Mouse (Mus musculus) ES-Bruce4 (cell line): ENCODE data around the gene Zfp846. TPM values are rescaled to one million over a fixed set of nuclear protein-coding genes. Genes with fewer than 3 reads are reported as not detected.
"Not testable (repeated sequence)": the region's sequence is repeated elsewhere in the genome, so short reads cannot be mapped to it uniquely, and the experiment has no call there.

Source experiments
- H3K27ac ChIP-seq: 2 replicates; pipeline ENCODE4 v1.5.1; 2012; ENCODE audit warnings: low read length, inconsistent platforms; ENCODE audit not compliant: insufficient read depth
- H3K27me3 ChIP-seq: 2 replicates; pipeline ENCODE4 v1.6.1; 2012; ENCODE audit warnings: mild to moderate bottlenecking, low read length, inconsistent platforms; ENCODE audit not compliant: control insufficient read depth, poor library complexity, insufficient read depth, severe bottlenecking
- H3K36me3 ChIP-seq: 2 replicates; pipeline ENCODE4 v1.6.1; 2012; ENCODE audit warnings: inconsistent platforms, mild to moderate bottlenecking, low read length, moderate library complexity; ENCODE audit not compliant: control insufficient read depth, poor library complexity, insufficient read depth, severe bottlenecking
- H3K4me1 ChIP-seq: one replicate; pipeline ENCODE4 v1.8.1; 2011; ENCODE audit warnings: low read length; ENCODE audit not compliant: control insufficient read depth, insufficient read depth
- H3K4me3 ChIP-seq: 2 replicates; pipeline ENCODE4 v1.5.1; 2011; ENCODE audit warnings: low read depth, mild to moderate bottlenecking, low read length
- H3K9ac ChIP-seq: 2 replicates; pipeline ENCODE4 v1.6.1; 2012; ENCODE audit warnings: low read depth, mild to moderate bottlenecking, inconsistent platforms; ENCODE audit not compliant: poor library complexity, severe bottlenecking
- H3K9me3 ChIP-seq: replicated peaks from 2 replicates; pipeline ENCODE4 v1.6.1; 2012; ENCODE audit warnings: mild to moderate bottlenecking, low read length, inconsistent platforms; ENCODE audit not compliant: control insufficient read depth, poor library complexity, insufficient read depth, severe bottlenecking
- CTCF ChIP-seq: IDR thresholded peaks from one replicate; pipeline ENCODE4 v1.8.1; 2011; ENCODE audit warnings: low read depth, low read length
- EP300 ChIP-seq: IDR thresholded peaks from 2 replicates; pipeline ENCODE4 v1.6.1; 2011; ENCODE audit warnings: low read depth, low read length; ENCODE audit not compliant: insufficient read depth
- POLR2A ChIP-seq: IDR thresholded peaks from one replicate; pipeline ENCODE4 v1.8.1; 2011; ENCODE audit warnings: low read length; ENCODE audit not compliant: insufficient read depth
- polyA plus RNA-seq: library from polyadenylated mRNA; stranded (reverse); fragments of >200 nt; gene quantifications from 2 replicates; pipeline ENCODE4 v1.2.4, GENCODE M21; 2011; ENCODE audit warnings: low read depth; ENCODE audit not compliant: missing spikeins, insufficient read depth, insufficient read length

Zfp846 gene
- polyA plus RNA-seq, 1 experiment = 6.6 TPM

GRCm38 (mm10) chr9:20631332-20631731 is 50.2 kb downstream of the Zfp846 start:
- no peak for TF ChIP-seq CTCF
- no peak for TF ChIP-seq EP300
- TF ChIP-seq POLR2A = no peak

GRCm38 (mm10) chr9:20635676-20636075 is 54.6 kb downstream of the Zfp846 start:
- H3K9ac ChIP-seq, H3K4me1 ChIP-seq, H3K4me3 ChIP-seq, H3K36me3 ChIP-seq, H3K27me3 ChIP-seq, H3K9me3 ChIP-seq, H3K27ac ChIP-seq: not testable (repeated sequence)

More at GRCm38 (mm10) chr9:20631332-20631731, 50.2 kb downstream of the Zfp846 start:
- Histone ChIP-seq H3K36me3 (no peaks in the 10 kb centered on the region), H3K9ac (no peak overlapping the region), H3K4me1 (peaks cover 2% of the 10 kb centered on the region), H3K4me3 (no peak overlapping the region), H3K27me3 (no peaks in the 10 kb centered on the region), H3K27ac (no peak overlapping the region), H3K9me3 (no peaks in the 10 kb centered on the region)

- no peaks in the 10 kb centered on the region for H3K27me3 ChIP-seq
- H3K4me3 ChIP-seq = no peak overlapping the region
- H3K27ac ChIP-seq = peak overlapping the region; percentile 12; the same call in 1 of the 2 replicates
- no peak overlapping the region for H3K9ac ChIP-seq
- H3K4me1 ChIP-seq = peaks cover 5% of the 10 kb centered on the region
- H3K9me3 ChIP-seq = no peaks in the 10 kb centered on the region
- TF ChIP-seq CTCF (no peak), POLR2A (no peak), EP300 (peak; percentile 72; the same call in 1 of the 2 replicates)
- no peaks in the 10 kb centered on the region for H3K36me3 ChIP-seq
Measured at GRCm38 (mm10) chr9:20636256-20636655, 55.2 kb downstream of the Zfp846 start.

GRCm38 (mm10) chr9:20636790-20637189 is 55.7 kb downstream of the Zfp846 start:
- TF ChIP-seq CTCF (no peak), POLR2A (no peak), EP300 (no peak)
- H3K36me3 ChIP-seq = no peaks in the 10 kb centered on the region
- no peak overlapping the region for H3K4me3 ChIP-seq
- H3K9me3 ChIP-seq = no peaks in the 10 kb centered on the region
- peaks cover 5% of the 10 kb centered on the region for H3K4me1 ChIP-seq
- H3K9ac ChIP-seq = no peak overlapping the region
- no peak overlapping the region; the same call in 1 of the 2 replicates for H3K27ac ChIP-seq
- no peaks in the 10 kb centered on the region for H3K27me3 ChIP-seq

GRCm38 (mm10) chr9:20638552-20638951 is 57.5 kb downstream of the Zfp846 start:
- H3K9ac ChIP-seq = 0 out of 2 replicates have a peak overlapping the region, but pooled peaks have one; percentile 24
- TF ChIP-seq EP300 = no peak
- no peak for TF ChIP-seq CTCF
- TF ChIP-seq POLR2A = no peak
- H3K9me3 ChIP-seq = no peaks in the 10 kb centered on the region
- H3K27ac ChIP-seq = no peak overlapping the region
- H3K4me1 ChIP-seq = peaks cover 5% of the 10 kb centered on the region
- peak overlapping the region; percentile 22 for H3K4me3 ChIP-seq
- H3K27me3 ChIP-seq = no peaks in the 10 kb centered on the region
- H3K36me3 ChIP-seq = no peaks in the 10 kb centered on the region

GRCm38 (mm10) chr9:20639486-20639885 is 58.4 kb downstream of the Zfp846 start:
- Histone ChIP-seq H3K27ac (no peak overlapping the region), H3K36me3 (no peaks in the 10 kb centered on the region), H3K27me3 (no peaks in the 10 kb centered on the region), H3K4me1 (peaks cover 5% of the 10 kb centered on the region), H3K9me3 (no peaks in the 10 kb centered on the region), H3K9ac (0 out of 2 replicates have a peak overlapping the region, but pooled peaks have one; percentile 24), H3K4me3 (no peak overlapping the region)
- TF ChIP-seq POLR2A = no peak
- no peak for TF ChIP-seq EP300
- no peak for TF ChIP-seq CTCF
